Mouse (Mus musculus) c-Kit-positive CD71-negative TER-119-negative erythroid progenitor cells, embryonic 14.5 days (primary cell): ENCODE measurements at regions not wholly inside any gene's neighbourhood (a gene's known extent, or its start where the extent isn't known, plus 50 kb on each side); places are given as distances from the start of the nearest gene placed in this dataset.

Source experiments
- DNase-seq: peaks from one replicate; pipeline ENCODE4 v3.0.0-alpha.2; 2013; ENCODE audit warnings: low read depth

GRCm38 (mm10) chr13:43724161-43724560 lies 60.4 kb upstream of the Cd83 start:
- DNase-seq: no peak

GRCm38 (mm10) chr13:43725698-43726097 lies 58.9 kb upstream of the Cd83 start:
- DNase-seq: peak; percentile 48

- DNase-seq: no peak
These were observed 57.7 kb upstream of the Cd83 start for GRCm38 (mm10) chr13:43726895-43727341.

- no peak for DNase-seq
These were observed 55.0 kb upstream of the Cd83 start for GRCm38 (mm10) chr13:43729617-43730016.

- no peak for DNase-seq
These were observed 51.5 kb upstream of the Cd83 start for GRCm38 (mm10) chr13:43733061-43733460.

- DNase-seq: no peak
These were observed 49.9 kb upstream of the Cd83 start for GRCm38 (mm10) chr13:43734641-43735040.
